Mouse (Mus musculus): ENCODE results near the gene Dclre1b.
A peak's percentile ranks its signal among the peaks of the same experiment; 100 is the strongest.
"Not testable (repeated sequence)": the region's sequence is repeated elsewhere in the genome, so short reads cannot be mapped to it uniquely, and the experiment has no call there.

Dclre1b gene

GRCm38 (mm10) chr3:103808891-103809798 lies at the start of gene Dclre1b, which contains the start of the genes Ap4b1 and Gm43064:
TSS of gene Dclre1b (minus strand) at chr3:103809444.
TSS of gene Ap4b1 (plus strand) at chr3:103809520.
TSS of gene Gm43064 (plus strand) at chr3:103809573.
- DNase-seq (ENCODE audit: low spot score) = peak; percentile 96

GRCm38 (mm10) chr3:103857977-103858563 lies 48.8 kb upstream of the Dclre1b start:
- no peak for DNase-seq (ENCODE audit: low spot score)

GRCm38 (mm10) chr3:103857036-103857805 lies 48.0 kb upstream of the Dclre1b start:
- no peak for DNase-seq (ENCODE audit: low spot score)

GRCm38 (mm10) chr3:103853804-103854203 lies 44.6 kb upstream of the Dclre1b start:
- DNase-seq (ENCODE audit: low spot score) = no peak

GRCm38 (mm10) chr3:103852565-103853299 lies 43.5 kb upstream of the Dclre1b start:
- peak; percentile 61 for DNase-seq (ENCODE audit: low spot score)

- no peak for DNase-seq (ENCODE audit: low spot score)
Measured at GRCm38 (mm10) chr3:103851882-103852281, 42.6 kb upstream of the Dclre1b start.

- DNase-seq (ENCODE audit: low spot score) = no peak
Measured at GRCm38 (mm10) chr3:103851481-103851880, 42.2 kb upstream of the Dclre1b start.

GRCm38 (mm10) chr3:103850644-103851363 lies 41.6 kb upstream of the Dclre1b start:
- DNase-seq (ENCODE audit: low spot score) = no peak

GRCm38 (mm10) chr3:103840946-103841345 lies 31.7 kb upstream of the Dclre1b start:
- DNase-seq (ENCODE audit: low spot score) = not testable (repeated sequence)

GRCm38 (mm10) chr3:103840195-103840594 lies 31.0 kb upstream of the Dclre1b start:
- DNase-seq (ENCODE audit: low spot score) = not testable (repeated sequence)

- DNase-seq (ENCODE audit: low spot score) = no peak
Measured at GRCm38 (mm10) chr3:103839711-103840110, 30.5 kb upstream of the Dclre1b start.

- DNase-seq (ENCODE audit: low spot score) = no peak
Measured at GRCm38 (mm10) chr3:103836453-103836852, 27.2 kb upstream of the Dclre1b start.

- no peak for DNase-seq (ENCODE audit: low spot score)
Measured at GRCm38 (mm10) chr3:103835951-103836310, 26.7 kb upstream of the Dclre1b start.

GRCm38 (mm10) chr3:103835272-103835950 lies 26.2 kb upstream of the Dclre1b start:
- DNase-seq (ENCODE audit: low spot score) = no peak

- DNase-seq (ENCODE audit: low spot score) = no peak
Measured at GRCm38 (mm10) chr3:103834001-103834400, 24.8 kb upstream of the Dclre1b start.

GRCm38 (mm10) chr3:103832426-103832825 lies 23.2 kb upstream of the Dclre1b start, which contains the start of gene Bcl2l15:
TSS of gene Bcl2l15 (plus strand) at chr3:103832601.
- DNase-seq (ENCODE audit: low spot score) = no peak

GRCm38 (mm10) chr3:103831146-103831545 lies 21.9 kb upstream of the Dclre1b start:
- DNase-seq (ENCODE audit: low spot score) = no peak

- not testable (repeated sequence) for DNase-seq (ENCODE audit: low spot score)
Measured at GRCm38 (mm10) chr3:103830681-103831080, 21.4 kb upstream of the Dclre1b start.

GRCm38 (mm10) chr3:103829036-103829435 lies 19.8 kb upstream of the Dclre1b start:
- DNase-seq (ENCODE audit: low spot score) = no peak

GRCm38 (mm10) chr3:103827548-103827947 lies 18.3 kb upstream of the Dclre1b start:
- DNase-seq (ENCODE audit: low spot score) = no peak

Data from retina, embryonic 14.5 days (tissue).